Mouse (Mus musculus) kidney, adult 2 months (tissue): ENCODE measurements around the gene Rbm39. TPM values are rescaled to one million over a fixed set of nuclear protein-coding genes. Genes with fewer than 3 reads are reported as not detected.

Experiments
- DNase-seq: peaks from one replicate; pipeline ENCODE4 v3.0.0; 2021
- H3K27ac ChIP-seq: fragments of 200-500 bp; 2 replicates; pipeline ENCODE4 v1.5.1; 2012; ENCODE audit warnings: low read depth, low read length, control low read depth, inconsistent platforms; ENCODE audit not compliant: insufficient read depth
- H3K27me3 ChIP-seq: fragments of 200-500 bp; replicated peaks from 2 replicates; pipeline ENCODE4 v1.6.1; 2012; ENCODE audit warnings: mild to moderate bottlenecking, moderate library complexity, low read length, inconsistent platforms; ENCODE audit not compliant: control insufficient read depth, insufficient read depth
- H3K36me3 ChIP-seq: fragments of 200-500 bp; 2 replicates; pipeline ENCODE4 v1.6.1; 2012; ENCODE audit warnings: mild to moderate bottlenecking, moderate library complexity, low read length, inconsistent platforms; ENCODE audit not compliant: control insufficient read depth, insufficient read depth
- H3K4me1 ChIP-seq: fragments of 200-500 bp; 2 replicates; pipeline ENCODE4 v1.6.1; 2011; ENCODE audit warnings: low read length; ENCODE audit not compliant: control insufficient read depth, insufficient read depth
- H3K4me3 ChIP-seq: fragments of 200-500 bp; 2 replicates; pipeline ENCODE4 v1.5.1; 2011; ENCODE audit warnings: mild to moderate bottlenecking, low read depth, low read length, control low read depth; ENCODE audit not compliant: insufficient read depth
- CTCF ChIP-seq: fragments of 200-500 bp; conservative IDR thresholded peaks from 2 replicates; pipeline ENCODE4 v1.5.1; 2011; ENCODE audit warnings: low read depth, mild to moderate bottlenecking, control low read depth, low read length, moderate library complexity, mixed read lengths; ENCODE audit not compliant: insufficient read depth, insufficient read length
- POLR2A ChIP-seq: fragments of 200-500 bp; IDR thresholded peaks from one replicate; pipeline ENCODE4 v1.6.1; 2011; ENCODE audit warnings: low read depth, low read length, control low read depth
- WGBS: fragments of 180-500 bp; shearing (Covaris S2); methylation state at CpG from one replicate; pipeline ENCODE4 v1.1.7; 2018; 5-methylcytosine and 5-hydroxymethylcytosine counted together
- polyA plus RNA-seq: library from polyadenylated mRNA; depleted of rRNA; stranded (reverse); fragments of >200 nt; gene quantifications from 2 replicates; pipeline ENCODE4 v1.2.3, GENCODE M21; 2012

Gene Rbm39
- polyA plus RNA-seq, 1 experiment: 39.3 TPM

GRCm38 (mm10) chr2:156151538-156151937 lies 28.5 kb downstream of the Rbm39 start:
- TF ChIP-seq CTCF (no peak), POLR2A (no peak)
- H3K36me3 ChIP-seq: peaks cover 21% of the 10 kb centered on the region
- no peak overlapping the region for H3K27ac ChIP-seq
- no peak for DNase-seq
- H3K27me3 ChIP-seq: no peaks in the 10 kb centered on the region
- no peaks in the 10 kb centered on the region for H3K4me1 ChIP-seq
- no peak overlapping the region for H3K4me3 ChIP-seq

- peaks cover 17% of the 10 kb centered on the region for H3K36me3 ChIP-seq
- 83% methylated on average over 3 of the region's 3 CpGs for WGBS
Measured at GRCm38 (mm10) chr2:156147316-156147915, 32.6 kb downstream of the Rbm39 start.

GRCm38 (mm10) chr2:156146272-156146989 lies 33.6 kb downstream of the Rbm39 start:
- peaks cover 4% of the 10 kb centered on the region; the same call in 1 of the 2 replicates for H3K4me1 ChIP-seq

More at GRCm38 (mm10) chr2:156147316-156147915, 32.6 kb downstream of the Rbm39 start:
- no peak overlapping the region for H3K27ac ChIP-seq
- no peak overlapping the region for H3K4me3 ChIP-seq
- no peaks in the 10 kb centered on the region for H3K27me3 ChIP-seq
- no peak for DNase-seq
- TF ChIP-seq POLR2A (no peak), CTCF (no peak)
- H3K4me1 ChIP-seq: peaks cover 4% of the 10 kb centered on the region; the same call in 1 of the 2 replicates

GRCm38 (mm10) chr2:156145486-156146130 lies 34.4 kb downstream of the Rbm39 start:
- H3K4me3 ChIP-seq: no peak overlapping the region
- TF ChIP-seq POLR2A (no peak), CTCF (no peak)

More at GRCm38 (mm10) chr2:156146272-156146989, 33.6 kb downstream of the Rbm39 start:
- no peak overlapping the region for H3K4me3 ChIP-seq
- WGBS: 59% methylated on average over 5 of the region's 5 CpGs
- DNase-seq: no peak
- H3K36me3 ChIP-seq: peaks cover 17% of the 10 kb centered on the region
- no peak for TF ChIP-seq CTCF
- TF ChIP-seq POLR2A: no peak
- H3K27ac ChIP-seq: no peak overlapping the region
- H3K27me3 ChIP-seq: no peaks in the 10 kb centered on the region

GRCm38 (mm10) chr2:156143953-156144724 lies 35.9 kb downstream of the Rbm39 start, which contains the start of the genes Romo1 and Nfs1:
Gene Romo1 (plus strand): TSS chr2:156144039.
Gene Nfs1 (minus strand): TSS chr2:156144186.
- no peak for TF ChIP-seq CTCF
- peak; percentile 27 for TF ChIP-seq POLR2A
- H3K4me1 ChIP-seq: peaks cover 4% of the 10 kb centered on the region; the same call in 1 of the 2 replicates
- peaks cover 11% of the 10 kb centered on the region for H3K36me3 ChIP-seq
- peak within 1 kb of the TSS; percentile 74 for H3K27ac ChIP-seq
- H3K4me3 ChIP-seq: peak within 1 kb of the TSS; percentile 64
- H3K27me3 ChIP-seq: no peaks in the 10 kb centered on the region
- DNase-seq: peak; percentile 93
- WGBS: under 1% methylated on average over 70 of the region's 70 CpGs

More at GRCm38 (mm10) chr2:156145486-156146130, 34.4 kb downstream of the Rbm39 start:
- no peaks in the 10 kb centered on the region for H3K27me3 ChIP-seq
- 42% methylated on average over 11 of the region's 11 CpGs for WGBS
- no peak for DNase-seq
- H3K27ac ChIP-seq: no peak overlapping the region
- H3K36me3 ChIP-seq: peaks cover 16% of the 10 kb centered on the region
- peaks cover 4% of the 10 kb centered on the region; the same call in 1 of the 2 replicates for H3K4me1 ChIP-seq

- WGBS: 2% methylated on average over 16 of the region's 16 CpGs
- Histone ChIP-seq H3K4me3 (peak overlapping the region; percentile 64), H3K36me3 (peaks cover 9% of the 10 kb centered on the region), H3K27ac (no peak overlapping the region), H3K27me3 (no peaks in the 10 kb centered on the region), H3K4me1 (peaks cover 4% of the 10 kb centered on the region; the same call in 1 of the 2 replicates)
- DNase-seq: peak; percentile 36
- TF ChIP-seq CTCF (no peak), POLR2A (no peak)
Measured at GRCm38 (mm10) chr2:156143367-156143766, 36.7 kb downstream of the Rbm39 start.

GRCm38 (mm10) chr2:156142820-156143219 lies 37.2 kb downstream of the Rbm39 start:
- peaks cover 4% of the 10 kb centered on the region; the same call in 1 of the 2 replicates for H3K4me1 ChIP-seq
- peaks cover 7% of the 10 kb centered on the region; the same call in 1 of the 2 replicates for H3K36me3 ChIP-seq
- no peak for DNase-seq
- WGBS: 69% methylated on average over 2 of the region's 2 CpGs
- no peak overlapping the region for H3K4me3 ChIP-seq
- no peaks in the 10 kb centered on the region for H3K27me3 ChIP-seq
- TF ChIP-seq CTCF: no peak
- no peak overlapping the region for H3K27ac ChIP-seq
